Mouse (Mus musculus) forebrain, embryonic 13.5 days (tissue): ENCODE results near the gene Scrn1. TPM values are rescaled to one million over a fixed set of nuclear protein-coding genes. Genes with fewer than 3 reads are reported as not detected.

Source experiments
- ATAC-seq: fragments of 200-750 bp; cut with Nextera tagmentation; 2 replicates; pipeline ENCODE4 v1.8.0; 2017
- H3K27ac ChIP-seq: fragments of 300-500 bp; sonication (generic); 2 replicates; pipeline ENCODE4 v1.5.1; 2015; ENCODE audit warnings: inconsistent platforms, mild to moderate bottlenecking, moderate library complexity
- H3K27me3 ChIP-seq: fragments of 300-500 bp; sonication (generic); 2 replicates; pipeline ENCODE4 v1.6.1; 2015; ENCODE audit warnings: mild to moderate bottlenecking, inconsistent platforms
- H3K36me3 ChIP-seq: fragments of 300-500 bp; sonication (generic); 2 replicates; pipeline ENCODE4 v1.6.1; 2015; ENCODE audit warnings: mild to moderate bottlenecking, inconsistent platforms; ENCODE audit not compliant: poor library complexity, severe bottlenecking
- H3K4me1 ChIP-seq: fragments of 300-500 bp; sonication (generic); 2 replicates; pipeline ENCODE4 v1.6.1; 2015; ENCODE audit warnings: inconsistent platforms
- H3K4me2 ChIP-seq: fragments of 300-500 bp; sonication (generic); 2 replicates; pipeline ENCODE4 v1.6.1; 2015; ENCODE audit warnings: inconsistent platforms, mild to moderate bottlenecking, moderate library complexity
- H3K4me3 ChIP-seq: fragments of 300-500 bp; sonication (generic); 2 replicates; pipeline ENCODE4 v1.5.1; 2015; ENCODE audit warnings: mild to moderate bottlenecking, inconsistent platforms
- H3K9ac ChIP-seq: fragments of 300-500 bp; sonication (generic); 2 replicates; pipeline ENCODE4 v1.6.1; 2015; ENCODE audit warnings: mild to moderate bottlenecking, inconsistent platforms
- H3K9me3 ChIP-seq: fragments of 300-500 bp; sonication (generic); replicated peaks from 2 replicates; pipeline ENCODE4 v1.6.1; 2016; ENCODE audit warnings: inconsistent platforms
- WGBS: fragments of 180-500 bp; shearing (Covaris S2); methylation state at CpG from one replicate; pipeline ENCODE4 v1.1.7; 2015; 5-methylcytosine and 5-hydroxymethylcytosine counted together
- polyA plus RNA-seq: library from polyadenylated mRNA; unstranded; fragments of >200 nt; fragmentation: Nextera tagmentation; extraction: Ambion mirVana; gene quantifications from 2 replicates; pipeline ENCODE4 v1.2.1, GENCODE M21; 2015

The Scrn1 gene
- polyA plus RNA-seq, 1 experiment from 2014 or later = 129 TPM

DNA sequence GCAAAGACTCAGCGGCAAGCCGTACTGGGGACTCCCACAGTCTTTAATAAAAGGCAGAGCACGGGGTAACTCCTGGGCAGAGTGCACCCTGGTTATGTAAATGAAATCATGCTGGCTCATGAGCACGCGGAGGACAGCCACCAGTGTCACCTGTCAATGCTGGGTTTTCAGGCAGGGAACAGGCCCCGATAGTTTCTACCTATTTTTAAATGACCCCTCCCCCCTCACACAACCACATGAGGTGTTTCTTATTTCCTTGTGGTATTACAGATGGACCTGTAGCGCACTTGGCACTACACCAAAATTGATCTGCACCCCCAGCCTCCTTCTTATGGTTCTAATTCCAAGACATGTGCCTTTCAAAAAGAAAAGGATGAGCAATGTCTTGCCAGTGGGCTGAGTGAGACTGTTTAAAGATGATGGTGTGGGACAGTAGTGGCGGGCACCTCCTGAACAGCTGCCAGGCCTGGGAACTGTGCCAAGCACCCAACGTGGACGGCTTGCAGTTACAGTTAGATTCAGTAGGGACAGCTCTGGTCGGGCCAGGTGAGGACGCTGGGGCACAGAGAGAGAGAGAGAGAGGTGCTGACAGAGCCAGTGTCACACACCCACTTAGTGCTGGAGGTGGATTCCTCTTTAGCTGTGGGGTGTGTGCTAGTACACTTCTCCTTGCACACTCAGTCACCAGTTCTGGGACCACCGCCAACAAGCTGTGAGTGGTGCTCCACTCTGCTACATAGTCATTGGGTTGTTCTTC, 105.2 kb downstream of the Scrn1 start:
- H3K4me2 ChIP-seq = no peak overlapping the region
- 0 out of 2 replicates have a peak, but pooled peaks have one; percentile 28 for ATAC-seq
- 54% methylated on average over 13 of the region's 13 CpGs for WGBS
- peaks cover 17% of the 10 kb centered on the region; the same call in 1 of the 2 replicates for H3K27me3 ChIP-seq
- no peak overlapping the region for H3K9ac ChIP-seq
- H3K4me3 ChIP-seq = no peak overlapping the region
- no peak overlapping the region for H3K27ac ChIP-seq
- H3K4me1 ChIP-seq = peaks cover 42% of the 10 kb centered on the region
- no peaks in the 10 kb centered on the region for H3K36me3 ChIP-seq
- no peaks in the 10 kb centered on the region for H3K9me3 ChIP-seq

GRCm38 (mm10) chr6:54460172-54460914, 105.9 kb downstream of the Scrn1 start:
- peak; percentile 42; the same call in 1 of the 2 replicates for ATAC-seq
- 66% methylated on average over 6 of the region's 6 CpGs for WGBS
- H3K4me1 ChIP-seq = peaks cover 42% of the 10 kb centered on the region
- H3K9ac ChIP-seq = no peak overlapping the region
- H3K9me3 ChIP-seq = no peaks in the 10 kb centered on the region
- H3K4me3 ChIP-seq = no peak overlapping the region
- no peak overlapping the region for H3K27ac ChIP-seq
- no peaks in the 10 kb centered on the region for H3K36me3 ChIP-seq
- H3K4me2 ChIP-seq = no peak overlapping the region
- H3K27me3 ChIP-seq = peaks cover 17% of the 10 kb centered on the region; the same call in 1 of the 2 replicates

DNA sequence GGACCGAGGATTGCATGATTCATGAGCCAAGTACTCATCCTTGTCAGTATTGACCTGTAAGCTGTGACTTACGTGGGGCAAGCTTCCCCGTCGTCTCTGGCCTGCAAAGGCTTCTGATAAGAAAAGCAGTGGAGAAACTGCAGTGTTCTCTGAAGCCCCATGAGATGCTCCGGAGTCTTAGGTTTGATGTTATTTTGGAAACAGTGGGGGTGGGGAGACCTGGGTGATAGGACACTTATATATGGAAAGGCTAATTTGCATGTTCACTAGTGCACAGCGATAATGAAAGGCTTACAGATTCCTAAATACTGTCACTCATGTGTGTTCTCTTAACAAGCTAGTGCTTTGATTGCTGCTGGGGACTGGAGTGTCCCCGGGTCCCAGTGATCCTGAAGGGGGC, 106.6 kb downstream of the Scrn1 start:
- H3K9me3 ChIP-seq = no peaks in the 10 kb centered on the region
- no peak overlapping the region for H3K27ac ChIP-seq
- no peak for ATAC-seq
- peaks cover 12% of the 10 kb centered on the region; the same call in 1 of the 2 replicates for H3K27me3 ChIP-seq
- no peaks in the 10 kb centered on the region for H3K36me3 ChIP-seq
- no peak overlapping the region for H3K4me3 ChIP-seq
- no peak overlapping the region for H3K9ac ChIP-seq
- peaks cover 42% of the 10 kb centered on the region for H3K4me1 ChIP-seq
- no peak overlapping the region for H3K4me2 ChIP-seq
- 52% methylated on average over 7 of the region's 7 CpGs for WGBS

Other genes with a start within 250 kb of the Scrn1 start
- gene Prr15, start 240.7 kb downstream of the Scrn1 start, polyA plus RNA-seq = 5.5 and 9.8 TPM in 2 replicates
- gene Wipf3, start 136.9 kb downstream of the Scrn1 start, polyA plus RNA-seq = 2.4 and 2.8 TPM in 2 replicates
- 10.6 and 12.1 TPM in 2 replicates for gene Plekha8, start 28.6 kb upstream of the Scrn1 start, polyA plus RNA-seq
- 9.1 and 9.4 TPM in 2 replicates for gene Fkbp14, start 30.8 kb upstream of the Scrn1 start, polyA plus RNA-seq
- gene Mturn, start 115.1 kb upstream of the Scrn1 start, polyA plus RNA-seq = 54.3 and 55.7 TPM in 2 replicates